Mouse (Mus musculus) brown adipose tissue, adult 24 weeks (tissue): ENCODE data around the gene Col27a1. TPM values are rescaled to one million over a fixed set of nuclear protein-coding genes. Genes with fewer than 3 reads are reported as not detected.

Source experiments
- H3K27ac ChIP-seq: fragments of 200-500 bp; replicated peaks from 2 replicates; pipeline ENCODE4 v1.5.1; 2012; ENCODE audit warnings: low read depth, mild to moderate bottlenecking, low read length
- H3K4me1 ChIP-seq: fragments of 200-500 bp; 2 replicates; pipeline ENCODE4 v1.6.1; 2012; ENCODE audit warnings: low read length, mixed read lengths; ENCODE audit not compliant: control insufficient read depth, insufficient read depth, insufficient read length
- H3K4me3 ChIP-seq: fragments of 200-500 bp; 2 replicates; pipeline ENCODE4 v1.5.1; 2012; ENCODE audit warnings: low read depth, mild to moderate bottlenecking, low read length, moderate library complexity; ENCODE audit not compliant: insufficient read depth
- polyA plus RNA-seq: library from polyadenylated mRNA; stranded (reverse); fragments of >200 nt; gene quantifications from 2 replicates; pipeline ENCODE4 v1.2.4, GENCODE M21; 2012; ENCODE audit not compliant: missing spikeins, insufficient read depth, insufficient read length

Col27a1 gene
- polyA plus RNA-seq, 1 experiment, result 11.7 TPM

DNA sequence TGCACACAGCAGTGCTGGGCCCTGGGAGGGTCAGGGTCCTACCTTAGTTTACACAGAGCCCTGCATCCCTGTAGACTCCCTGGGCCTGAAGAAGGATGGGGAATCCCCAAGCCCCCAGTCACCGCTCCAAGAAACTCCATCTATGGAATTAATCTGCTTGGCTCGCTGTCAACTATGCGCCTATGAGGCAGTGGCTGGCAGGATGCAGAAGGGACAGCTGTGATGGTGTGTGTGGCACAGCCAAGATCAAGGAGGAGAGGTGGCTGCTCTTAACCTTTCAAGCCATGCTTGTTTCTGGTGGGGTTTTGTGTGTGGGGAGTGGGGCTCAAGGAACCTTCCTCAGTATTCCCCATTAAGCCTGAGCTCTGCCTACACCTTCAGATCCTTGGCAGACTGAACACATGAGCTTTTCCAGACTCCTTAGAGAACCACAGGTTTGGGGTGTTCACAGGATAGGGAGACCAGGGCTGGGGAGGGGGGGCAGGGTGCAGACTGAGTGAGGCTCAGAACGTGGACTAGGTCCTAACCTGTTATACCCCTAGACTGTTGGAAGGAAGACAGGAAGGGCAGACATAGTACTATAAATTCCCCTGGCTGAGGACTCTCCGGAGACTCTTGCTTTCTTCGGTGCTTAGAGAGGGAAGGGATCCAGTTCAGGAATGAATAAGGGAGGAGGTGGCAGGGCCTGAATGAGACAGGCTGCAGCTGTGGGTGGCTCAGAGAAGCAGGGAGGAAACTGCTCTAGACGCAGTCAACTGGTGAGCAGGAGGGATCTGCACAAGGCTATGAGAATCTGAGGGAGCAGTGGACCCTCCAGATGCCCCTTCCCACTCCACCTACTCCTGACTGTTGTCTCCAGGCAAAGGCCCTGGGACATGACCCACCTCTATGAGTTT is 20.0 kb downstream of the Col27a1 start:
- no peaks in the 10 kb centered on the region for H3K4me1 ChIP-seq
- H3K4me3 ChIP-seq, result no peak overlapping the region
- H3K27ac ChIP-seq, result no peak overlapping the region

GRCm38 (mm10) chr4:63234852-63235251 is 21.0 kb downstream of the Col27a1 start:
- no peak overlapping the region for H3K27ac ChIP-seq
- H3K4me3 ChIP-seq, result no peak overlapping the region
- no peaks in the 10 kb centered on the region for H3K4me1 ChIP-seq

DNA sequence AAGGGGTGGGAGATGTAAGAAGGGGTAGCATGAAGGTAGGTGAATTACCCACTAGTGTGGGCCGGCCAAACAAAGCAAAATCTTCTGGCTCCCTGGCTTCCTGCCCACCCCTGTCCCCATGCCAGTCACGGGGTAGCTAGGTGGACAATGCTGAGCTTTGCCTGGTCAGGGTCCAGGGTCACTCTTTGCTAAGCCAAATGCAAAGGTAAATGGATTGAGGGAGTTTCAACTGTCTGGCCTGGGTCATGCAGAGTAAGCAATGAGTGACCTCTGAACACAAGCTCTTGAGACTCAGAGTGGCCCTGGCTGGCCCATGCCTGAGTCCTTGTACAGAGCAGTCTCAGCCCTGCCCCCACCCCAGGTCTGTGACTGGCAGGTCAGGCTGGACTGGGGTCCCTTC is 22.4 kb downstream of the Col27a1 start:
- Histone ChIP-seq H3K4me1 (no peaks in the 10 kb centered on the region), H3K27ac (no peak overlapping the region)

GRCm38 (mm10) chr4:63237225-63237624 is 23.4 kb downstream of the Col27a1 start:
- H3K27ac ChIP-seq, result no peak overlapping the region
- H3K4me3 ChIP-seq, result no peak overlapping the region
- no peaks in the 10 kb centered on the region for H3K4me1 ChIP-seq

More for the DNA sequence above, 22.4 kb downstream of the Col27a1 start:
- H3K4me3 ChIP-seq, result no peak overlapping the region

- Histone ChIP-seq H3K4me1 (no peaks in the 10 kb centered on the region), H3K27ac (no peak overlapping the region), H3K4me3 (no peak overlapping the region)
Observed at GRCm38 (mm10) chr4:63238141-63238540, 24.3 kb downstream of the Col27a1 start.

- Histone ChIP-seq H3K27ac (no peak overlapping the region), H3K4me1 (no peaks in the 10 kb centered on the region), H3K4me3 (no peak overlapping the region)
Observed at GRCm38 (mm10) chr4:63238722-63239121, 24.9 kb downstream of the Col27a1 start.

DNA sequence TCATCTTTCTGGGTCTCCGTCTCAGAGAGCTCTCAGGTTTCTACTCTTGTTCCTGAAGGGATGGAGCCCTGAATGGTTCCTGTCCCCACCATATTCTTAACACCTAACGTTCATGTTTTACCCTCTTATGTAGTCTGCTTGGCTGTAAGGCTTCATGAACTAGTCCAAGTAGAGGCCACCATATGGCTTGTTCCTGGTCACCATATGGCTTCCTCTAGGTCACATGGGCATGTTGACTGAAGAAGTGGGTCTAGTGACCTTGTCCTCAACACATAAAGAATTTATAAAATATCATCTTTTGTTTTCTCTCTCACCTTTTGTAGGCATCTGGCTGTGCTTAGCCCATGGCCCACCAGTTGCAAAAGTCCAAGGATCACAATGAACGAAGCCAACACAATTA is 27.2 kb downstream of the Col27a1 start:
- Histone ChIP-seq H3K4me3 (no peak overlapping the region), H3K4me1 (no peaks in the 10 kb centered on the region), H3K27ac (no peak overlapping the region)

- Histone ChIP-seq H3K4me1 (no peaks in the 10 kb centered on the region; the same call in 1 of the 2 replicates), H3K27ac (no peak overlapping the region), H3K4me3 (no peak overlapping the region)
Observed at GRCm38 (mm10) chr4:63247991-63248390, 34.2 kb downstream of the Col27a1 start.

GRCm38 (mm10) chr4:63248951-63249350 is 35.1 kb downstream of the Col27a1 start:
- Histone ChIP-seq H3K4me3 (no peak overlapping the region), H3K27ac (no peak overlapping the region), H3K4me1 (no peaks in the 10 kb centered on the region; the same call in 1 of the 2 replicates)

DNA sequence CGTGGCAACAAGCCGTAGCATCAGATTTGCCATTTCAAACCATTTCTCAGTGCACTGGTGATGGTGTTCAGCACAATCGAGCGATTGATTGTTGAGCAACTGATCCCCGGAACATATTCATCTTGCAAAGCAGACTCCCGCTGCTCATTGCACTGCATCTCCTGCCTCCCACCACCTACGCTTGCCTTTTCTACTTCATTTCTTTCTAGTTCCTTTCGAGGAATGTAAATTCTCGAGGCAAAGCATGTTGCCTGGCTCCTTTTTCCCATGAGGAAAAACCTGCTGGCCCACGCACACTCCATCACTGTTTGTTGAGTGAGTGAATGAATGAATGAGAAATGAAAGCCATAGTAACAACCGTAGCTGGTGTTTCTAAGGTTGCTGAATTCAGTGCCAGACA is 38.0 kb downstream of the Col27a1 start:
- H3K27ac ChIP-seq, result no peak overlapping the region
- H3K4me1 ChIP-seq, result no peaks in the 10 kb centered on the region; the same call in 1 of the 2 replicates
- no peak overlapping the region for H3K4me3 ChIP-seq

GRCm38 (mm10) chr4:63253716-63254115 is 39.9 kb downstream of the Col27a1 start:
- H3K4me1 ChIP-seq, result no peaks in the 10 kb centered on the region
- no peak overlapping the region for H3K27ac ChIP-seq
- H3K4me3 ChIP-seq, result no peak overlapping the region

DNA sequence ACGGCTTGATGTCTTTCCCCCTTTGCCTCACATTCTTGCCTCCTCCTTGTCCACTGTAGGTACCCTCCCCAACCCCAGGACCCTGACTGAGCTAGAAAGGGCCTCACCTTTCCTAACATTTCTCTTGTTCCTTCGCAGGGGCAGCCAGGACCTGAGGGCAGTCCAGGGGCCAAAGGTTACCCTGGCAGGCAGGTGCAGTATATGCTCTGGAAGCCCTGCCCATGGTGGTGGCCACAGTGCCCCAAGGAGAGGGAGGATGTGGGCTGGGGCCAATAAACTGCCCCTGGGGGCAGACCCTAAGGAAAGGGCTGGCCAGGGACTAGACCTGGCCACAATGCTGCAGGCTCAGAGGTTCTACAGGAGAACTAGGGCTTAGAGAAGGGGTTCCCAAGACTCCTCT is 40.3 kb downstream of the Col27a1 start:
- Histone ChIP-seq H3K4me3 (no peak overlapping the region), H3K27ac (no peak overlapping the region), H3K4me1 (no peaks in the 10 kb centered on the region)

- no peaks in the 10 kb centered on the region for H3K4me1 ChIP-seq
- H3K27ac ChIP-seq, result no peak overlapping the region
- H3K4me3 ChIP-seq, result no peak overlapping the region
Observed at GRCm38 (mm10) chr4:63256371-63256770, 42.6 kb downstream of the Col27a1 start.

- Histone ChIP-seq H3K27ac (no peak overlapping the region), H3K4me1 (no peaks in the 10 kb centered on the region), H3K4me3 (no peak overlapping the region)
Observed at GRCm38 (mm10) chr4:63257346-63257745, 43.5 kb downstream of the Col27a1 start.

GRCm38 (mm10) chr4:63258096-63258495 is 44.3 kb downstream of the Col27a1 start:
- Histone ChIP-seq H3K4me3 (no peak overlapping the region), H3K27ac (no peak overlapping the region), H3K4me1 (no peaks in the 10 kb centered on the region)

GRCm38 (mm10) chr4:63259066-63259465 is 45.3 kb downstream of the Col27a1 start:
- Histone ChIP-seq H3K4me1 (no peaks in the 10 kb centered on the region), H3K4me3 (no peak overlapping the region), H3K27ac (no peak overlapping the region)
